Mouse (Mus musculus) forebrain, embryonic 13.5 days (tissue): ENCODE data around the gene Dse. TPM values are rescaled to one million over a fixed set of nuclear protein-coding genes. Genes with fewer than 3 reads are reported as not detected.

Source experiments
- ATAC-seq: fragments of 200-750 bp; cut with Nextera tagmentation; 2 replicates; pipeline ENCODE4 v1.8.0; 2017
- H3K27ac ChIP-seq: fragments of 300-500 bp; sonication (generic); 2 replicates; pipeline ENCODE4 v1.5.1; 2015; ENCODE audit warnings: inconsistent platforms, mild to moderate bottlenecking, moderate library complexity
- H3K27me3 ChIP-seq: fragments of 300-500 bp; sonication (generic); 2 replicates; pipeline ENCODE4 v1.6.1; 2015; ENCODE audit warnings: mild to moderate bottlenecking, inconsistent platforms
- H3K36me3 ChIP-seq: fragments of 300-500 bp; sonication (generic); 2 replicates; pipeline ENCODE4 v1.6.1; 2015; ENCODE audit warnings: mild to moderate bottlenecking, inconsistent platforms; ENCODE audit not compliant: poor library complexity, severe bottlenecking
- H3K4me1 ChIP-seq: fragments of 300-500 bp; sonication (generic); 2 replicates; pipeline ENCODE4 v1.6.1; 2015; ENCODE audit warnings: inconsistent platforms
- H3K4me2 ChIP-seq: fragments of 300-500 bp; sonication (generic); 2 replicates; pipeline ENCODE4 v1.6.1; 2015; ENCODE audit warnings: inconsistent platforms, mild to moderate bottlenecking, moderate library complexity
- H3K4me3 ChIP-seq: fragments of 300-500 bp; sonication (generic); 2 replicates; pipeline ENCODE4 v1.5.1; 2015; ENCODE audit warnings: mild to moderate bottlenecking, inconsistent platforms
- H3K9ac ChIP-seq: fragments of 300-500 bp; sonication (generic); 2 replicates; pipeline ENCODE4 v1.6.1; 2015; ENCODE audit warnings: mild to moderate bottlenecking, inconsistent platforms
- H3K9me3 ChIP-seq: fragments of 300-500 bp; sonication (generic); replicated peaks from 2 replicates; pipeline ENCODE4 v1.6.1; 2016; ENCODE audit warnings: inconsistent platforms
- WGBS: fragments of 180-500 bp; shearing (Covaris S2); methylation state at CpG from one replicate; pipeline ENCODE4 v1.1.7; 2015; 5-methylcytosine and 5-hydroxymethylcytosine counted together
- polyA plus RNA-seq: library from polyadenylated mRNA; unstranded; fragments of >200 nt; fragmentation: Nextera tagmentation; extraction: Ambion mirVana; gene quantifications from 2 replicates; pipeline ENCODE4 v1.2.1, GENCODE M21; 2015

The Dse gene
- polyA plus RNA-seq, 1 experiment from 2014 or later: 4.6 TPM

DNA sequence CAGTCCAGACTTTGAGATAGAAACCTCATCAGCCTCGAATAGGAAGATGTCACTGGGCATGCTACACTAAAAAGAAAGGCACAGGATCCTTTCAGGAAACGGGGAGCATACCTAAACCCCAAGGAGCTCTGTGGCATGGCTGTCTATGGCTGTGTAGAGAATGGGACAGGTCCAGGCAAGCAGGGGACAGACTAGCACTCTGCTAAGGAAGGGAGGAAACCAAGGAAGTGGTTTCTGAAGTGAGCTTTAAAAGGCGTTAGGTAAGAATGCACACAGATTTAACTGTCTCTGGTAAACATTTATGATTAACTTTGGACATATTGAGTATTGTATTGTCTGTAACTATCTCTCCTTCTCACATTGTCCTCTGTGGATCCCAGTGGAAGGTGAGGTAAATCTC is 10.2 kb downstream of the Dse start:
- 82% methylated on average over 3 of the region's 3 CpGs for WGBS
- ATAC-seq: no peak
- H3K9ac ChIP-seq: no peak overlapping the region
- no peaks in the 10 kb centered on the region for H3K4me1 ChIP-seq
- H3K4me3 ChIP-seq: no peak overlapping the region
- H3K36me3 ChIP-seq: no peaks in the 10 kb centered on the region
- H3K9me3 ChIP-seq: no peaks in the 10 kb centered on the region
- H3K27ac ChIP-seq: no peak overlapping the region
- H3K4me2 ChIP-seq: no peak overlapping the region
- no peaks in the 10 kb centered on the region for H3K27me3 ChIP-seq

DNA sequence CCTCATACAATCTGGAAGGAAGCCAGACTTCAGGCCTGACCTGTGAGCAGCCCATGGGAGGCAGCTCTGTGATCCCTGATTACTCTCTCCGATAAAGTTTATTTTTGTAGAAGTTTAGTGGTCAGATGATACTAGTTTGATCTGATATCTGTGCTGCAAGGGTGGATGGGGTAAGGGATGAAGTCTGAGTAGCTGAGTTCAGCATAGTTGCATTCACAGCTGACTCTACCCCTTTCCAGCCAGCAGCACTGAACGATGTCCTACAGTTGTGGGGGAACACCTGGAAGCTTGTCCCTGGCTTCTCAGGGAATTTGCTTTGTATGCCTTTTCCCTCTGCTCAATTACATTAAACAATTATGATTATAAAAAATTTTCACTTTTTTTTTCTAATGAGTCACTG is 12.6 kb downstream of the Dse start:
- H3K9ac ChIP-seq: no peak overlapping the region
- no peak overlapping the region for H3K4me2 ChIP-seq
- ATAC-seq: no peak
- no peaks in the 10 kb centered on the region for H3K27me3 ChIP-seq
- no peaks in the 10 kb centered on the region for H3K4me1 ChIP-seq
- H3K4me3 ChIP-seq: no peak overlapping the region
- WGBS: 85% methylated on average over 2 of the region's 2 CpGs
- H3K36me3 ChIP-seq: no peaks in the 10 kb centered on the region
- no peaks in the 10 kb centered on the region for H3K9me3 ChIP-seq
- H3K27ac ChIP-seq: no peak overlapping the region

DNA sequence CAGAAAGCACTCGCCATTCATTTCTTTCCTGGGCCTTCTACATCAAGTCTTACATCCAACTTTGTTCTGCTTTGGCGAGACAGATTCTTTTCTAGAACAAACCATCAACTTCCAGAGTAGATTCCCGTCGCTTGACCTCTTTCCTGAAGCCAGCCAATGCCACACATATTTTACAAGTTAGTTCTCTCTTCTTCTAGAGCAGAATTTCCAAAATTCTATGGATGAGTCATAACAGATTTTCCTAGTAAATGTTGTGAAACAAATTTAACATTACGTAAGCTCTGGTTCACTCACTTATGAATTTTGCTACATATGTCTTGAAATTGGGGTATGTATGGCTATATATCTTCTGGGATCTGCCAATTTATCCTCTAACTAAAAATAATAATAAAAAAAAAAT is 13.0 kb downstream of the Dse start:
- no peak for ATAC-seq
- WGBS: 91% methylated on average over 5 of the region's 5 CpGs
- H3K4me1 ChIP-seq: no peaks in the 10 kb centered on the region
- no peak overlapping the region for H3K27ac ChIP-seq
- H3K4me3 ChIP-seq: no peak overlapping the region
- H3K36me3 ChIP-seq: no peaks in the 10 kb centered on the region
- no peaks in the 10 kb centered on the region for H3K9me3 ChIP-seq
- H3K27me3 ChIP-seq: no peaks in the 10 kb centered on the region
- no peak overlapping the region for H3K9ac ChIP-seq
- H3K4me2 ChIP-seq: no peak overlapping the region

DNA sequence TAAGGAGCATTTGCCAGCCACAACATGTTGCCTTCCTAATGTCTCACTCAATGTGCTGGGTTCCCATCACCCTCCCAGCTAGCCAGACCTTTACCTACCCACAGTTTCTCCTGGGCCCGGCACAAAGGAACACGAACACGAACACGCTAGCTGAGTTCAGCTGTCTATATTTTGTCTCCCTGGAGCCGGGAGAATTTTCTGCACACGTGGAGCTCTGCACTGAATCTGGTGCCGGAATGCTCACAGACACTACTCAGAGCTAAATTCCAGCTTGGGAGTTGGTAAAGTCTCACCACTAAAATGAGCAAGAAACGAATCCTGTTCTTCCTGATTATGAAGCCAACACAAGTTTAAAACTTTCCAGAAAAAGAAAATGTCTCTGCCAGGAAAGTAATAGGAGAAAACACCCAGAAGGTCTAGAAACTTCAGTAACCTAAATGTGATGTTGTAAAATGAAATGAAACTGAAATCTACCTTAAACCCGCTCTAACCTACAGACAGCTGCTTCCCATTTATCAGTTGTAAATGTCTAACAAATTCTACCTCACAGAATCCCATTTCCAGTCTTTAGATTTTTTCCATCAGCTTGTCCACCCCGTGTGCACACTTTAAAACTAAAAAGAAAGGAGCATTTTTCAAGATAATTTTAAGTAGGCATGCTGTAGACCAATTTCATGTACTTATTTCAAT is 20.8 kb downstream of the Dse start:
- H3K9me3 ChIP-seq: no peaks in the 10 kb centered on the region
- no peaks in the 10 kb centered on the region for H3K27me3 ChIP-seq
- 89% methylated on average over 10 of the region's 10 CpGs for WGBS
- H3K27ac ChIP-seq: no peak overlapping the region
- H3K9ac ChIP-seq: no peak overlapping the region
- no peak overlapping the region for H3K4me2 ChIP-seq
- no peak for ATAC-seq
- H3K4me1 ChIP-seq: no peaks in the 10 kb centered on the region
- no peak overlapping the region for H3K4me3 ChIP-seq
- H3K36me3 ChIP-seq: no peaks in the 10 kb centered on the region

DNA sequence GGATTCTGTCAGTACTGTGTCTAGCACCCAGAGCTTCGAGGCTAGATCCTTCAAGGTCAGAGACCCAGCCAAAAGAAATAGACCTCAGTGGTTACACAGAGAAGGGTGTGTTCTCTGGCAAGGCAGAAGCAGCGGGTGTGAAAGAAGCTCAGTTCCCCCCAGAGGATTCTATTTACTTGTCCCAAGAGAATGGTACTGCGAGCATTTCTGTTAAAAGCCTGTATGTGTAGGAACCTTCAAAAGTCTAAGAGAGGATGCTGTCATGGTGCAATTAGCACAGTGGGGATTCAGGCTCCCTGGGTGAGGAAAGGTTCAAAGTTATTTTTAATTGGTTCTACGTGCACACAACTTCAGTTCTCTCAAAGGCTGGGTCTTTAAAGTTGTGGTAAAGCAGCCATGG is 22.0 kb downstream of the Dse start:
- Histone ChIP-seq H3K4me3 (no peak overlapping the region), H3K36me3 (no peaks in the 10 kb centered on the region), H3K27me3 (no peaks in the 10 kb centered on the region), H3K4me2 (no peak overlapping the region), H3K27ac (no peak overlapping the region), H3K4me1 (no peaks in the 10 kb centered on the region), H3K9ac (no peak overlapping the region), H3K9me3 (no peaks in the 10 kb centered on the region)
- 42% methylated on average over 4 of the region's 4 CpGs for WGBS
- ATAC-seq: no peak

DNA sequence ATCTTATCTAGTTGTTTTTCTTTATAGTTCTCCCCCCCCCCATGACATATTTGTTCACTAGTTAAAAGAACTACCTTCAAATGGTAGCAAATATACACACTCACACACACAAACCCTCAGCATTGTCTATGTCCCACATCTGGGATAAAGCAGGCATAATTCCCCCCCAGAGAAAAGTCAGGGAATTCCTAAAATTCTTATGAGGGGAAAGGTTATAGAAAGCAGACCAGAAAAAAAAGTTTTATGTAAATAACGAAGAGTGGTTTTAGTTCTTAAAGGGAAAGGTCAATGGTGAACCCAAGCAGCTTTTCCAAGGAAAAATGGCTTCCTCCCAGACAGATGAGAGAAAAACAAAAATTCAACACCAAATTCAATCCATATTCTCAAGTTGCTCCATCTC is 22.6 kb downstream of the Dse start:
- Histone ChIP-seq H3K4me1 (no peaks in the 10 kb centered on the region), H3K4me2 (no peak overlapping the region), H3K4me3 (no peak overlapping the region), H3K27me3 (no peaks in the 10 kb centered on the region), H3K9ac (no peak overlapping the region), H3K27ac (no peak overlapping the region), H3K9me3 (no peaks in the 10 kb centered on the region), H3K36me3 (no peaks in the 10 kb centered on the region)
- 74% methylated on average over 1 of the region's 1 CpGs for WGBS
- no peak for ATAC-seq

DNA sequence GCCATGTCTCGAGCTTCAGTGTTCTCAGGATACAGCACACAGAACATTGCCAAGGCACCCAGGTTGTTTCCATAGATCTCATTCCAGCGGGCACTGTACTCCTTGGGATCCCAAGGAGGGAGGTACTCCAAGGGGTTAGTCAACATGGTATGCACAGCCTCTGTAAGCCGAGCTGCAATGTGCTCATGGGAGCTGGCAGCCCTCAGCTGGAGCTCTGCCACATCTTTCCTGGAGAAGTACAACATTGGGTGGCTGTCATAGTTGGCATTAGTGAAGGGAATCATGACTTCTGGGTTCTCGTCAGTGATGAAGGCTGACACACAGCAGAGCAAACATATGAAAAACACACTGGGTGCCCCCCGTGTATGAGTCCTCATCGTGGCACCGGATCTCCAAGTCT is 23.8 kb downstream of the Dse start:
- 93% methylated on average over 7 of the region's 7 CpGs for WGBS
- ATAC-seq: peak; percentile 45; the same call in 1 of the 2 replicates
- no peaks in the 10 kb centered on the region for H3K27me3 ChIP-seq
- no peak overlapping the region for H3K4me3 ChIP-seq
- H3K9me3 ChIP-seq: no peaks in the 10 kb centered on the region
- no peaks in the 10 kb centered on the region for H3K4me1 ChIP-seq
- H3K9ac ChIP-seq: no peak overlapping the region
- H3K36me3 ChIP-seq: no peaks in the 10 kb centered on the region
- no peak overlapping the region for H3K4me2 ChIP-seq
- no peak overlapping the region for H3K27ac ChIP-seq

DNA sequence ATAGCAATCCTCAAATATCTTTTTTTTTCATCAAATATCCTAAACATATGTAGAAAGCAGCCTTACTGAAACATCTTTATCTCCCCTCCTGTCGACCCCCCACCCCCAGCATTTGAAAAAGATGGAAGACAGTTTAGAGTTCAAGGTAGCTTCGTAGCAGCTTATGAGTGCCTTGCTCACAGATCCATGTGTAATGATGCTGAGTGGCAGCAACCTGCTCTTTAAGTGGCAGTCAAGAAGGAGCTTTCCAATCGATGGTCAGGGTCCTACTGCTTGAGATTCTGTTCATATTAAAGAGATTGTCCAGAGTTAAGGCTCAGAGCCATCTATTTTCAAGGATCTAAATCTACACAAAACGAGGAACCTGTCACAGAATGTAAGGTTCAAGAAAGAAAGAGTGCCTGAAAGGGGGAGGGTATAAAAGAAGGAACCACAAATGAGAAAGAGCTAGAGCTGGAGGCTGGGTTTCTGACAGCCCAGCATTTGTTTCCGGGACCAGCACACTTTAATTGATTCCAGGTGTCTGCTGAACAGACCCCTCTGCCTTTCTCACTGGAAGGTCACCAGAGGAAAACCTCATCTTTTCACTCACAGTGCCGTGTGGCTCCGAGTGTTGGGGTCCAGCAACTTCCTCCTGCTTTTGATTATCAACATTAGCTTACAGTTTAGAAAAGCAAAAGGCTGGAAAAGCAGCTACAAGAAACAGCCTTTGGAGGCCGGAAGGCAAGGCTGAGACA is 31.5 kb downstream of the Dse start:
- Histone ChIP-seq H3K9me3 (no peaks in the 10 kb centered on the region), H3K27ac (no peak overlapping the region), H3K4me3 (no peak overlapping the region), H3K4me2 (no peak overlapping the region), H3K27me3 (no peaks in the 10 kb centered on the region), H3K36me3 (no peaks in the 10 kb centered on the region), H3K9ac (no peak overlapping the region), H3K4me1 (no peaks in the 10 kb centered on the region)
- 55% methylated on average over 8 of the region's 8 CpGs for WGBS
- no peak for ATAC-seq

DNA sequence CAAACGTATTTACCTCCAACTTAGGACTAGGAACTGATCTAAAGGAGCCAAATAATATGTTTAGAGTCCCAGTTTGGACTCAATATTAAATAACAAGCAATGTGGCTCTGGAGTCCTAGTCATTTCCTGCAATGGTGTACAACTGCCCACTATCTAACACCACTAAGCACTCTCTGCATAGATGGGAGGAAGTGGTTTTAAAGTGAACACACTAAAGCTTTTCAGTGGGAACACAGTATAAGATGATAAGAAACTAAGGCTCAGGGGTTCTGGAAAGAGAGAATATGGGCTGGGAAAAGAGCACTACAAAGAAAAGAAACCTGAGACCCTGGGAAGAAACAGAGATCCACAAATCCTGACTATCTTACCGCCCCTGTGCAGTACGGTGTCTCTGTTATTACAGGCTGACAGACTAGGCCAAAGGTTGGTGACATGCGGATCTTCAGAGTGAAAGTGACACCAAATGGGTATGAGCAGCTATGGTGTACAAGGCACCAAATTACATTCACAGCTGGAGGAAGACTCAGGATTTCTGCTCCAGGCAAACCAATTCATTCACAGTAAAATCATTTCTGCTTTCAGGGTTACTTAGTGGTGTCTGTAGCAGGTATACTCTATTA is 34.7 kb downstream of the Dse start:
- H3K9me3 ChIP-seq: no peaks in the 10 kb centered on the region
- no peak overlapping the region for H3K4me2 ChIP-seq
- no peaks in the 10 kb centered on the region for H3K4me1 ChIP-seq
- WGBS: 87% methylated on average over 4 of the region's 4 CpGs
- no peak overlapping the region for H3K9ac ChIP-seq
- H3K4me3 ChIP-seq: no peak overlapping the region
- no peak overlapping the region for H3K27ac ChIP-seq
- H3K27me3 ChIP-seq: no peaks in the 10 kb centered on the region
- no peak for ATAC-seq
- no peaks in the 10 kb centered on the region for H3K36me3 ChIP-seq

DNA sequence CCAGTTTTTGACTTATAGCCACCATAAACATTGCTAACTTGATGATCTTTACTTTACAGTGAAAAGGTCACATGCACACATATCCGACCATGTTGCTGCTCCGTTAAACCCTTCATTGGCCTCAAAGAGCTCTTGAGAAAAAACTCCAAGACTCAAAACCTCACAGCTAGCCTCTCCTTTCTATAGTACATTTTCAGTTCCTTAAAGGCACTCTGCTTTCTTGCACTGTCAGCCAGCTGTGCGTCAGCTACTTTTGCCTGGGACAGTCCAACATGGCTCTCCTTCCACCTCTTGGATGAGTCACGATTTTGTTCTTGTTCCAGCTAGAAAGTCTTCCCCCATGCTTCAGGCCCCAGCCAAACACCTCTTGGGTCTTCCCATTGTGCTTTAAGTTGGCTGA is 35.9 kb downstream of the Dse start:
- no peak overlapping the region for H3K4me2 ChIP-seq
- WGBS: 92% methylated on average over 4 of the region's 4 CpGs
- no peak for ATAC-seq
- H3K4me1 ChIP-seq: no peaks in the 10 kb centered on the region
- no peak overlapping the region for H3K4me3 ChIP-seq
- H3K9me3 ChIP-seq: no peaks in the 10 kb centered on the region
- H3K36me3 ChIP-seq: no peaks in the 10 kb centered on the region
- H3K27ac ChIP-seq: no peak overlapping the region
- no peaks in the 10 kb centered on the region for H3K27me3 ChIP-seq
- H3K9ac ChIP-seq: no peak overlapping the region

DNA sequence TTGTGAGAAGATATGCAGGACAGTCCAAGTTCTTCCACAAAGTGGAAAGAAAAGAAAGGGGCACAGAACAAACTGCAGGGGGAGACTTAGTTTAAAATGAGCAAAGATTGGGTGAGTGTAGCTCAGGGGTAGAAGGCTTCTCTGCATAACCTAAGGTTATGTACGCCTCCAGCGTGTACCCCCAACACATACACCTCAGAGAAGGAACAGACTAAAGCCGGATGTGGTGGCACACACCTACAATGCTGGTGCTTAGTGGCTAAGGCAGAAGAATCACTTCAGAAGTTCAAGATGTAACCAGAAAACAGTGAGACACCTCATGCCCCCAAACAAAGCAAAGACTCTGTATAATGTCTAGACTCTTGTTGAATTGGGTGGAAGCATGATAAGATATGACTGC is 36.3 kb downstream of the Dse start:
- no peak overlapping the region for H3K4me3 ChIP-seq
- H3K36me3 ChIP-seq: no peaks in the 10 kb centered on the region
- H3K9me3 ChIP-seq: no peaks in the 10 kb centered on the region
- no peaks in the 10 kb centered on the region for H3K4me1 ChIP-seq
- H3K27ac ChIP-seq: no peak overlapping the region
- no peak overlapping the region for H3K9ac ChIP-seq
- H3K4me2 ChIP-seq: no peak overlapping the region
- no peaks in the 10 kb centered on the region for H3K27me3 ChIP-seq
- ATAC-seq: no peak
- 94% methylated on average over 3 of the region's 3 CpGs for WGBS

DNA sequence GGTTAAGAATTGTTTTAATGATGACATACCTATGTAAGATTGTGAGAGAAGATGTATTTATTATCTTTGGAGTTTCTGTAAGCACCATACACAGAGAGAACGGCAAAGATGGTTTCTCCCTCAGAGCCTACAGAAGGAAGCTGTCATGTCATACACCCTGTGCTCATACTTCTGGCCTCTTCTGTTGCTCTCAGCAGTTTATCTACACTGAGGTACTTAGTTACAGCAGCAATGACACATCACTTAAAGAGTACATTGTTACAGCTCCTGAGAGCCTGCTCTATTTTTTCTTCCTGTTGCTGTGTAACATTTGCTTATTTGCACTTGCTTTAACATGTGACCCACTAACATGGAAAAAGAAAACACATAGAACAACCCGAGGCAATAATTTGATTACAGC is 40.5 kb downstream of the Dse start:
- H3K9ac ChIP-seq: no peak overlapping the region
- H3K27ac ChIP-seq: no peak overlapping the region
- 89% methylated on average over 2 of the region's 2 CpGs for WGBS
- no peak overlapping the region for H3K4me2 ChIP-seq
- H3K27me3 ChIP-seq: no peaks in the 10 kb centered on the region
- no peaks in the 10 kb centered on the region for H3K4me1 ChIP-seq
- ATAC-seq: no peak
- H3K4me3 ChIP-seq: no peak overlapping the region
- H3K36me3 ChIP-seq: no peaks in the 10 kb centered on the region
- H3K9me3 ChIP-seq: no peaks in the 10 kb centered on the region
